Mouse (Mus musculus) urinary bladder, postnatal 25 days (tissue): Measurements from ENCODE around the gene Arhgap44.
A peak's percentile ranks its signal among the peaks of the same experiment; 100 is the strongest.

Experiments used
- DNase-seq: peaks from one replicate; pipeline ENCODE4 v3.0.0; 2022; ENCODE audit warnings: low spot score

Arhgap44 gene

GRCm38 (mm10) chr11:65004836-65005235, 157.9 kb downstream of the Arhgap44 start:
- DNase-seq: no peak

GRCm38 (mm10) chr11:65003611-65004010, 159.2 kb downstream of the Arhgap44 start:
- DNase-seq: no peak

GRCm38 (mm10) chr11:65001729-65002128, 161.0 kb downstream of the Arhgap44 start:
- DNase-seq: no peak

GRCm38 (mm10) chr11:64999685-65000084, 163.1 kb downstream of the Arhgap44 start:
- DNase-seq: no peak

GRCm38 (mm10) chr11:64998439-64998838, 164.3 kb downstream of the Arhgap44 start:
- no peak for DNase-seq

GRCm38 (mm10) chr11:64988556-64988955, 174.2 kb downstream of the Arhgap44 start:
- DNase-seq: no peak

GRCm38 (mm10) chr11:64979489-64979845, 183.3 kb downstream of the Arhgap44 start:
- no peak for DNase-seq

GRCm38 (mm10) chr11:64978720-64979488, 183.9 kb downstream of the Arhgap44 start, which contains the start of gene Elac2:
Gene Elac2, plus strand, starts transcription at chr11:64979038.
- peak; percentile 94 for DNase-seq

- no peak for DNase-seq
Measured at GRCm38 (mm10) chr11:64972418-64972817, 190.3 kb downstream of the Arhgap44 start.

- DNase-seq: no peak
Measured at GRCm38 (mm10) chr11:64971471-64971988, 191.2 kb downstream of the Arhgap44 start.

GRCm38 (mm10) chr11:64968939-64969342, 193.8 kb downstream of the Arhgap44 start:
- DNase-seq: no peak

GRCm38 (mm10) chr11:64968507-64968906, 194.3 kb downstream of the Arhgap44 start:
- peak; percentile 46 for DNase-seq

GRCm38 (mm10) chr11:64962629-64963028, 200.1 kb downstream of the Arhgap44 start:
- no peak for DNase-seq

- DNase-seq: no peak
Measured at GRCm38 (mm10) chr11:64956962-64957729, 205.6 kb downstream of the Arhgap44 start.
